Mouse (Mus musculus) cerebellum, adult 2 months (tissue): ENCODE measurements around the gene Acsbg2. TPM values are rescaled to one million over a fixed set of nuclear protein-coding genes. Genes with fewer than 3 reads are reported as not detected.

Source experiments
- DNase-seq, 2 experiments: peaks; one replicate each; pipeline ENCODE4 v3.0.0; 2021
- H3K27ac ChIP-seq: fragments of 200-500 bp; 2 replicates; pipeline ENCODE4 v1.5.1; 2012; ENCODE audit warnings: low read length, control low read depth, inconsistent platforms; ENCODE audit not compliant: insufficient read depth
- H3K27me3 ChIP-seq: fragments of 200-500 bp; 2 replicates; pipeline ENCODE4 v1.6.1; 2012; ENCODE audit warnings: inconsistent platforms, mild to moderate bottlenecking, low read length, moderate library complexity; ENCODE audit not compliant: control insufficient read depth, insufficient read depth
- H3K4me1 ChIP-seq: fragments of 200-500 bp; 2 replicates; pipeline ENCODE4 v1.6.1; 2011; ENCODE audit warnings: low read length; ENCODE audit not compliant: control insufficient read depth, insufficient read depth
- H3K4me3 ChIP-seq: fragments of 200-500 bp; replicated peaks from 2 replicates; pipeline ENCODE3; 2011; ENCODE audit warnings: mild to moderate bottlenecking, low read depth, low read length, control low read depth; ENCODE audit not compliant: insufficient read depth
- CTCF ChIP-seq: fragments of 200-500 bp; IDR thresholded peaks from 2 replicates; pipeline ENCODE4 v1.5.1; 2011; ENCODE audit warnings: low read depth, mild to moderate bottlenecking, control low read depth, low read length, moderate library complexity, borderline replicate concordance; ENCODE audit not compliant: insufficient read depth
- POLR2A ChIP-seq: fragments of 200-500 bp; IDR thresholded peaks from 2 replicates; pipeline ENCODE4 v1.6.1; 2011; ENCODE audit warnings: low read length, control low read depth, borderline replicate concordance; ENCODE audit not compliant: insufficient read depth
- WGBS: fragments of 180-500 bp; shearing (Covaris S2); methylation state at CpG from one replicate; pipeline ENCODE4 v1.1.7; 2018; 5-methylcytosine and 5-hydroxymethylcytosine counted together
- polyA plus RNA-seq: library from polyadenylated mRNA; depleted of rRNA; stranded (reverse); fragments of >200 nt; gene quantifications from 2 replicates; pipeline ENCODE4 v1.2.3, GENCODE M21; 2012

The Acsbg2 gene
- polyA plus RNA-seq, 1 experiment, result 0.03 TPM

DNA sequence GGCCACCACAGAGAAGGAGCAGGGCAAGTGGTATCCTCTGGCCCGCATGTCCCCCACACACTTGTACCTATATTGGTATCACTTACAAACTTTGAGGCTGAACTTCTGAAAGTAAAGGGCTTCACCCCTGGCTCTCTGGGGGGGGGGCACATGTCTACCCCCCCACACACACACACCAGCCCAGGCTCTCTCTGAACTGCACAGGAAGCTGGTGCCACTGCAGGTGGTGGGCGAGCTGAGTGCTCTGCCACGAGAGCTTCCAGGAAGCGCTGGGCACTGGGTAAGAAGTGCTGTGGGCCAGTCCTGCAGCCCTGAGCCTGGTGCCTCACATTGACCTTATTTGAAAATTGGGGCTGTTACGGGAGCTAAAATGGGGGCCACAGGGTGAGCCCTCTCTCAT is 30.6 kb downstream of the Acsbg2 start:
- TF ChIP-seq POLR2A (no peak), CTCF (no peak)
- Histone ChIP-seq H3K27ac (no peak overlapping the region), H3K4me1 (no peaks in the 10 kb centered on the region), H3K4me3 (no peak overlapping the region), H3K27me3 (no peaks in the 10 kb centered on the region)
- WGBS, result 83% methylated on average over 5 of the region's 5 CpGs
- no peak for DNase-seq

DNA sequence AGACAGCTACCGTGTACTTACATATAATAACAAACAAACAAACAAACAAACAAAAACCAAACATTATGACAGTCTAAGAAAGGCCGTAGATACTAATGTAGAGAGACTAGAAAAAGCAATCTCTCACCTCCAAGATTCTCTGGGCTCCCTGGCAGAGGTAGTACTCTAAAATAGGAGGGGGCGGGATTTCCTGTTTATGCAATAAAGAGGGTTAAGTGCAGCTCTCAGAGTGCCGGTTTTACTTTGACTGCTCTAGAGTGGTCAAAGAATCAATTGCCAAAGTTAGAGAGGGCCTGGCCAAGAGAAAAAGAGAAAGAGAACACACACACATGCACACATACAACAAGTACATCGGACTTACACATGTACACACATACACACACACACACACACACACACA is 32.1 kb downstream of the Acsbg2 start:
- Histone ChIP-seq H3K27ac (no peak overlapping the region), H3K27me3 (no peaks in the 10 kb centered on the region), H3K4me3 (no peak overlapping the region), H3K4me1 (no peaks in the 10 kb centered on the region)
- DNase-seq, result no peak
- no peak for TF ChIP-seq CTCF
- no peak for TF ChIP-seq POLR2A
- WGBS, result 84% methylated on average over 5 of the region's 5 CpGs

DNA sequence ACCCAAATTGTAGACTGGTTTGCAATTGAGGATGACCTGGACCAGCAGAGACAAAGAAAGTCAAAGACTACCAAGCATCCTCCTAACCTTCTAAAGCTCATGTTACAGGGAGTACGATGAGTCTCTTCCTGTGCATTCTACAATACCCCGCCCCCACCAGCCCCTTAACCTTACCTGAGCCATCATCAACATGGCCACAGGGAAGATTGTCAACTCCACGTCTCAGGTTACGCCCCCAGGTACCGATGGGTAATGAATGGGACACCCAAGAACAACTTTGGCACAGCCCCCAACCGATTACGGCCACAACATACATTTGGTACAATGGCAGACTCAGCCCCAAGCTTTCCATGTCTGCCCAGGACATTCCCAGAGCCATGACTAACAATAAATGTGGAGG is 33.7 kb downstream of the Acsbg2 start:
- WGBS, result 88% methylated on average over 7 of the region's 7 CpGs
- DNase-seq, result no peak
- H3K27ac ChIP-seq, result no peak overlapping the region
- no peaks in the 10 kb centered on the region for H3K27me3 ChIP-seq
- H3K4me1 ChIP-seq, result no peaks in the 10 kb centered on the region
- TF ChIP-seq CTCF (no peak), POLR2A (no peak)
- H3K4me3 ChIP-seq, result no peak overlapping the region

DNA sequence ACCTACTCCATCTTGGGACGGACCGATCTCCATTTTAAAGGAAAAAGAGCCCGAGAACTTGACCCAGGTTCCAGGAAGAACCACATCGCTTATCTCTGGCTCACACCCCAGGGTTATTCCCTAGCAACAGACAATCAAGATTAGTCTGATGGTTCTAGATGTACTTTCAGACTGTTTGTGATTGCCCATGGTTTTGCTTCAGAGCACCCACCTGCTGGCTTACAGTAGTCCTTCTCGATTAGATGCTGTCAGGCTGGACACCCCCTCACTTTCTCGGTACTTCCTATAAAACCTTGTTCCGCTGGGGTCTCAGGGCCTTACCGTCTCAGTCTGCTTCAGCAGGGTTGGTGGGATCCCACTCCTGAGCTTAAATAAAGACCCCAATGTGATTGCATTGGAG is 37.9 kb downstream of the Acsbg2 start:
- Histone ChIP-seq H3K27me3 (no peaks in the 10 kb centered on the region), H3K4me3 (no peak overlapping the region), H3K4me1 (no peaks in the 10 kb centered on the region), H3K27ac (no peak overlapping the region)
- 90% methylated on average over 8 of the region's 8 CpGs for WGBS
- no peak for DNase-seq
- no peak for TF ChIP-seq POLR2A
- TF ChIP-seq CTCF, result no peak

DNA sequence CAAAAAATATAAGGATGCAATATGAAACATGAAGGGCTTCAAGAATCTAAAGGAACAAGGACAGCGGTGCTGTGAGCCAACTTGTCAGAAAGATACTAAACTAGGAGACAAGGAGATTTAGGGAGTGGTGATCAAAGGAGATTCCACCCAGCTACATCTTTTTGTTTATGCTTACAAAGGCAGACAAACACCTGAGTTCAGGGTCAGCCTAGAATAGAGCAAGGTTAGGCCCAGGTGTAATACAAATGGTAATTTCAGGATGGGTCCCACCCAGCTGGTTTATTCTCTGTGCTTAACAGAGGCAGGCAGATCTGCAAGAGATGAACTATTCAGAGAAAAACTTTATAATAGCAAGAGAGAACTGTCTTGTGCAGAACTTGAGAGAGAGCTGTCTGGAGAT is 40.9 kb downstream of the Acsbg2 start:
- 100% methylated on average over 1 of the region's 1 CpGs for WGBS
- TF ChIP-seq POLR2A (no peak), CTCF (no peak)
- H3K27ac ChIP-seq, result no peak overlapping the region
- no peaks in the 10 kb centered on the region for H3K27me3 ChIP-seq
- DNase-seq, result no peak
- no peak overlapping the region for H3K4me3 ChIP-seq
- H3K4me1 ChIP-seq, result no peaks in the 10 kb centered on the region

DNA sequence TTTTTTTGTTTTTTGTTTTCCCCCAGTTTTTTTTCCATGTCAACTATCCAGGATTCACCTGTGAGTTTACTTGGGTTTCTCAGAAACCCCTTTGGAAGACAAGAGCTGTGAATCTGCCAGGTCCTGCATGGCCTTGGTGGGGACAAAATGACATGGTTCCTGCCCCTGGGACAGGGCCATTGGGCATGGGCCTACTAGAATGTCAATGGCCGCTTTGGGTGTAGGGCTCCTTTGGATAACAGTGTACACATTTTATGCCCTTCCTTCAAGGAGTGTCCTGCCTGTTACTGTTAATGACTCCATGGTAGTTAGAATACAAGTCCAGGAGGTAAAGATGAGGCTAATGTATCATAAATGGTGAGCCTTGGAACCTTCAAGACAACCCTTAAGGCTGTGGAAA is 41.3 kb downstream of the Acsbg2 start:
- TF ChIP-seq POLR2A (no peak), CTCF (no peak)
- no peak overlapping the region for H3K4me3 ChIP-seq
- no peaks in the 10 kb centered on the region for H3K4me1 ChIP-seq
- 86% methylated on average over 1 of the region's 1 CpGs for WGBS
- H3K27me3 ChIP-seq, result no peaks in the 10 kb centered on the region
- DNase-seq, result no peak
- H3K27ac ChIP-seq, result no peak overlapping the region

DNA sequence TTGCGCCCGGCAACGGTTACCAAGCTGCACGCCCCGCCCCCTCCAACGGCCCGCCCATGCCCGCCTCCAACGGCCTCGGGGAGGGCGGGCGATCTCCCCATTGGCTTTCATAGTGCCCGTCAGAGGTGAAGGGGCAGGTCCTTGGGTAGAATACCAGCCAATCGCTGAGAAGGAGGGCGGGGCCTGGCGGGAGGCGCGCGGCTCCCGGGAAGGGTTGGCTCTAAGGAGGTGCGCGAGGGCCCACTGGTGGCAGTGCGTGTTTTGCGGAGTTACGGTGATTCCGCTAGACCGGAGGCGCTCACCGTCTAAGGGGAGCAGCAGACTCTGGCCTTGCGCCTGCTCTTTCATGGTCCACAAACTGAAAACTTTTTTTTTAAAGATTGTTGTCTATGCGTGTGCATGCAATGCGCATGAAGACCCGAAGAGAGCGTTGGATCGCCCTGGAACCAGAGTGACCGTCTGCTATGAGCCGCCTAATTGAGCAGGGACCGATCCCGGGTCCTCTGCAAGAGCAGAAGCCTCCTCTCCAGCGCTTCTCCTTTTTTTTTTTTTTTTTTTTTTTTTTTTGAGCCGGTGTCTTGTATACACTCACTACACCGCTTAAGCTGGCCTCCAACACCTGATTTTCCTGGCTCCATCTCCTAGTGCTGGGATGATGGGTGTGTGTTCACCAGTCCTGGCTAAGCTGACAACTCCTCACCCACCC is 43.0 kb downstream of the Acsbg2 start:
- H3K4me1 ChIP-seq, result no peaks in the 10 kb centered on the region
- H3K27me3 ChIP-seq, result no peaks in the 10 kb centered on the region
- peak; percentile 17; the same call in 1 of the 2 replicates for TF ChIP-seq CTCF
- no peak for TF ChIP-seq POLR2A
- peak; percentile 98 to 99 for DNase-seq
- H3K4me3 ChIP-seq, result peak overlapping the region; percentile 58
- no peak overlapping the region for H3K27ac ChIP-seq
- under 1% methylated on average over 42 of the region's 42 CpGs for WGBS

DNA sequence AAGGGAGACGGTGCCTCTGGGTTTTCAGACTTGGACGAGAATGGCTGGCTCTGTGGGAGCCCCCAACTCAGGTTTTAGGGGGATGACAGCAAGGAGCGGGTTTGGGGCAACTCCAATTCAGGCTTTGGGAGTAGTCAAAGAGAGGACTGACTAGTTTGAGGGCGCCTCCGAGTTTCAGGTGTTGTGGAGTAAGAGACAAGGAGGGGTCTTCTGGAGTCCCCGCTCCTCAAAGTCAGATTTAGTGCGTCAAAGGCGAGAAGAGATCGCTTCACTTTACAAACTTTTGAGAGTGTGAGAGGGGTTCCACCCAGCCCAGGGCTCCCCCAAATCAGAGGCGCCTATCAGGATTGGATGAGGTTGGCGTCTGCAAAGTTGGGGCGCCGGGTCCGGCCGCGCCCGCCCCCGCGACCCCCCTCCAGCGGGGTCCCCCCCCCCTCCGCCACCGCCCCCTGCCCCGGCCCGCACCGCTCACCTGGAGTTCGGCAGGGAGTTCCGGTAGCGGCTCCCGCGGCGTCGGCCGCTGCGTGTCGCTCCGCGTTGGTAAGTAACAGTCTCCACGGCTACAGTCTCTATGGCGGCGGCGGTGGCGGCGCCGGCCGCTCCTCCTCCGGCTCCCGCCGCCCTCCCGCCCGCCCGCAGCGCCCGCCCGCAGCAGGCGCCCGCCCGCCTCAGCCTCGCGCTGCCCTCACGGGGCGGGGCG is 43.7 kb downstream of the Acsbg2 start, which contains the start of gene Rfx2:
Gene Rfx2, minus strand, starts transcription at position 603 of the 700 bp plus-strand sequence.
- H3K27ac ChIP-seq, result no peak within 1 kb of the TSS
- under 1% methylated on average over 58 of the region's 62 CpGs for WGBS

More for the DNA sequence above, 43.7 kb downstream of the Acsbg2 start, which contains the start of gene Rfx2:
- peak in 1 of 2 experiments; percentile 34 for DNase-seq
- H3K27me3 ChIP-seq, result no peaks in the 10 kb centered on the region
- TF ChIP-seq POLR2A (no peak), CTCF (no peak)
- H3K4me3 ChIP-seq, result peak within 1 kb of the TSS; percentile 58
- no peaks in the 10 kb centered on the region for H3K4me1 ChIP-seq
